13 mouse cellular contexts compared by ENCODE assay signal in the genomic region with DNA sequence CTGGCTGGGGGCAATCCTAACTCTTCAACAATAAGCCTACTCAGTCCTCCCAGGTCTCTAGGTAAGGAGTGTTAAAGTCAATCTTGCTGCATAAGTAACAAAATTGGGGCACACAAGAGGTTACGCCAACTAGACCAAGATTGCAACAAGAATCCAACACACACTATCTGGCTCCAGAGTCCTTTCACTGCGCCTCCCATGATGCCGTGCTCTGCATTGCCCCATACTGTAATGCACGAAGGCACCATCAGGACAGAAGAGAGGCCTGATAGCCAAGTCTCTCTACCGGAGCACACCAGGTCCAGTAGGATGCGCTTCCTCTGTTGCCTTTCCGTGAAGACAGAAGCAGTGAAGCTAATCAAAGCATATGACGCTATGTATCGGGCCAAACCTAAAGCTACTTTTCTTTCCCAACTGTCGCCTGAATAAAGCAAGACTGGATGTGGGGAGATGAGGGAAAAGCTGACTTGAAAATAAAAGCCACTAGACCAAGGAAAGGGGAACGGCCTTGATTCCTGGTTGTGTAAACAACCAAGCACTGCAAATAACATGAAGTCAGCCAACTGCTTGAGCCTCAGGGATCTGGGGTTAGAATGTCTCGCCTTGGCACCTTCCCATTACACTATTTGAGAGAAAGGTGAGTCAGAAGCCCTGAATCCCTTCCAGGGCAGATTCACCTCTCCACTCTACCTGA. TPM values are rescaled to one million over a fixed set of nuclear protein-coding genes. Genes with fewer than 3 reads are reported as not detected.
DNase-seq lines count a peak whose midpoint lies in the region; ATAC-seq and TF ChIP-seq lines count a peak whose summit lies in the region.
"Had no signal": no experiment of that assay in that cellular context is flagged by ENCODE, and none has a peak within 500 bp of the region (broad histone marks: within the 10 kb centered on the region; RNA-seq: fewer than 3 reads in every experiment).

No protein-coding gene starts in this region.

- no peak overlapping the region for H3K9ac ChIP-seq in forebrain, embryonic 11.5 days (ENCODE audit: low read length)
- no peak overlapping the region for H3K9ac ChIP-seq in forebrain, embryonic 15.5 days (replicated peaks)
- no peak overlapping the region for H3K9ac ChIP-seq in liver, embryonic 15.5 days
- H3K9ac ChIP-seq in liver, embryonic 12.5 days: no peak overlapping the region
- H3K9ac ChIP-seq in hindbrain, postnatal 0 days (replicated peaks; ENCODE audit: low read length): no peak overlapping the region
- H3K9ac ChIP-seq in neural tube, embryonic 13.5 days: no peak overlapping the region
- H3K9ac ChIP-seq: limb, embryonic 13.5 days had no signal

- no peak overlapping the region for H3K4me2 ChIP-seq in forebrain, embryonic 11.5 days (ENCODE audit: low read depth, low read length, severe bottlenecking)
- H3K4me2 ChIP-seq in forebrain, embryonic 15.5 days (replicated peaks): no peak overlapping the region
- H3K4me2 ChIP-seq in liver, embryonic 15.5 days: no peak overlapping the region
- H3K4me2 ChIP-seq in liver, embryonic 12.5 days: no peak overlapping the region
- H3K4me2 ChIP-seq in hindbrain, postnatal 0 days (ENCODE audit: low read depth, low read length): no peak overlapping the region
- no peak overlapping the region for H3K4me2 ChIP-seq in neural tube, embryonic 13.5 days
- H3K4me2 ChIP-seq: embryonic facial prominence, embryonic 13.5 days; limb, embryonic 13.5 days had no signal

- WGBS in forebrain, embryonic 11.5 days: 86% methylated on average over 12 of the region's 12 CpGs
- WGBS in forebrain, embryonic 15.5 days: 88% methylated on average over 12 of the region's 12 CpGs
- WGBS in liver, embryonic 15.5 days (ENCODE audit: insufficient replicate concordance): 67% methylated on average over 12 of the region's 12 CpGs
- WGBS in liver, embryonic 12.5 days (ENCODE audit: insufficient replicate concordance): 72% methylated on average over 12 of the region's 12 CpGs
- WGBS in hindbrain, postnatal 0 days: 74% methylated on average over 12 of the region's 12 CpGs
- 85% methylated on average over 12 of the region's 12 CpGs for WGBS in neural tube, embryonic 13.5 days

- H3K4me3 ChIP-seq in forebrain, embryonic 11.5 days (ENCODE audit: low read depth, low read length): no peak overlapping the region
- no peak overlapping the region for H3K4me3 ChIP-seq in forebrain, embryonic 15.5 days
- no peak overlapping the region for H3K4me3 ChIP-seq in liver, embryonic 15.5 days (replicated peaks)
- no peak overlapping the region for H3K4me3 ChIP-seq in liver, embryonic 12.5 days
- no peak overlapping the region for H3K4me3 ChIP-seq in hindbrain, postnatal 0 days (ENCODE audit: low read length)
- no peak overlapping the region for H3K4me3 ChIP-seq in neural tube, embryonic 13.5 days
- H3K4me3 ChIP-seq: embryonic facial prominence, embryonic 13.5 days; limb, embryonic 13.5 days had no signal

- no peak for ATAC-seq in forebrain, embryonic 11.5 days (replicated peaks; ENCODE audit: low FRiP score)
- ATAC-seq in forebrain, embryonic 15.5 days (replicated peaks): no peak
- no peak for ATAC-seq in liver, embryonic 15.5 days (ENCODE audit: insufficient read depth)
- ATAC-seq in liver, embryonic 12.5 days: no peak
- ATAC-seq in hindbrain, postnatal 0 days: no peak
- no peak for ATAC-seq in neural tube, embryonic 13.5 days (ENCODE audit: low read depth)
- ATAC-seq in megakaryocyte-erythroid progenitor cell, adult 5-6 weeks (replicated peaks; ENCODE audit: low FRiP score, low TSS enrichment, poor library complexity, severe bottlenecking): no peak

- no peak for DNase-seq in forebrain, embryonic 11.5 days (ENCODE audit: low spot score)
- no peak for DNase-seq in hindbrain, postnatal 0 days (ENCODE audit: low spot score)
- DNase-seq in ovary, postnatal 36 days (ENCODE audit: low spot score): no peak

- H3K27ac ChIP-seq in forebrain, embryonic 11.5 days (ENCODE audit: low read depth, low read length): peak overlapping the region; percentile 93
- no peak overlapping the region for H3K27ac ChIP-seq in forebrain, embryonic 15.5 days (replicated peaks)
- H3K27ac ChIP-seq in liver, embryonic 15.5 days (replicated peaks): peak overlapping the region; percentile 66
- no peak overlapping the region; the same call in 1 of the 2 replicates for H3K27ac ChIP-seq in liver, embryonic 12.5 days
- H3K27ac ChIP-seq in hindbrain, postnatal 0 days: peak overlapping the region; percentile 37; the same call in 1 of the 2 replicates
- peak overlapping the region; percentile 80 for H3K27ac ChIP-seq in neural tube, embryonic 13.5 days (replicated peaks)
- H3K27ac ChIP-seq: limb, embryonic 13.5 days had no signal

- H3K27me3 ChIP-seq in forebrain, embryonic 11.5 days (ENCODE audit: control insufficient read depth, insufficient read depth, low read length): no peaks in the 10 kb centered on the region
- H3K27me3 ChIP-seq in forebrain, embryonic 15.5 days: no peaks in the 10 kb centered on the region
- no peaks in the 10 kb centered on the region for H3K27me3 ChIP-seq in liver, embryonic 15.5 days
- H3K27me3 ChIP-seq in liver, embryonic 12.5 days (replicated peaks): no peaks in the 10 kb centered on the region
- H3K27me3 ChIP-seq in hindbrain, postnatal 0 days (ENCODE audit: insufficient read depth, low read length): no peaks in the 10 kb centered on the region
- H3K27me3 ChIP-seq in neural tube, embryonic 13.5 days: no peaks in the 10 kb centered on the region
- H3K27me3 ChIP-seq: embryonic facial prominence, embryonic 13.5 days; limb, embryonic 13.5 days had no signal

- TF ChIP-seq CTCF in hindbrain, postnatal 0 days (IDR thresholded peaks at IDR 0.05; ENCODE audit: low read depth): no peak

- peaks cover 23% of the 10 kb centered on the region for H3K4me1 ChIP-seq in forebrain, embryonic 11.5 days (replicated peaks; ENCODE audit: control insufficient read depth, insufficient read depth, low read length)
- H3K4me1 ChIP-seq in forebrain, embryonic 15.5 days: peaks cover 24% of the 10 kb centered on the region
- peaks cover 15% of the 10 kb centered on the region for H3K4me1 ChIP-seq in liver, embryonic 15.5 days (replicated peaks)
- H3K4me1 ChIP-seq in liver, embryonic 12.5 days: peaks cover 3% of the 10 kb centered on the region; the same call in 1 of the 2 replicates
- peaks cover 9% of the 10 kb centered on the region for H3K4me1 ChIP-seq in hindbrain, postnatal 0 days (ENCODE audit: insufficient read depth, low read length)
- peaks cover 74% of the 10 kb centered on the region for H3K4me1 ChIP-seq in neural tube, embryonic 13.5 days (replicated peaks)

- H3K9me3 ChIP-seq in forebrain, embryonic 11.5 days (ENCODE audit: control insufficient read depth, low read length): no peaks in the 10 kb centered on the region
- H3K9me3 ChIP-seq in forebrain, embryonic 15.5 days: no peaks in the 10 kb centered on the region
- H3K9me3 ChIP-seq in liver, embryonic 15.5 days (replicated peaks): no peaks in the 10 kb centered on the region
- H3K9me3 ChIP-seq in liver, embryonic 12.5 days (replicated peaks): no peaks in the 10 kb centered on the region
- H3K9me3 ChIP-seq in hindbrain, postnatal 0 days (ENCODE audit: low read length): no peaks in the 10 kb centered on the region
- H3K9me3 ChIP-seq in neural tube, embryonic 13.5 days: no peaks in the 10 kb centered on the region
- H3K9me3 ChIP-seq: embryonic facial prominence, embryonic 13.5 days; limb, embryonic 13.5 days had no signal

- peaks cover 18% of the 10 kb centered on the region for H3K36me3 ChIP-seq in forebrain, embryonic 11.5 days (ENCODE audit: control insufficient read depth, insufficient read depth, low read length)
- peaks cover 22% of the 10 kb centered on the region; the same call in 1 of the 2 replicates for H3K36me3 ChIP-seq in forebrain, embryonic 15.5 days
- H3K36me3 ChIP-seq in liver, embryonic 15.5 days (replicated peaks): 0 out of 2 replicates have a peak, but pooled peaks cover 7% of the 10 kb centered on the region
- peaks cover 11% of the 10 kb centered on the region; the same call in 1 of the 2 replicates for H3K36me3 ChIP-seq in liver, embryonic 12.5 days
- H3K36me3 ChIP-seq in hindbrain, postnatal 0 days (ENCODE audit: insufficient read depth, low read length): peaks cover 42% of the 10 kb centered on the region
- H3K36me3 ChIP-seq in neural tube, embryonic 13.5 days: peaks cover 69% of the 10 kb centered on the region

RNA-seq across cellular contexts. Expression of a gene that starts 13.6 kb away (rescaled TPM):
- polyA plus RNA-seq in forebrain, embryonic 11.5 days (2014; fragmentation: Nextera tagmentation; extraction: Ambion mirVana): 39.8 and 40.2 TPM in 2 replicates
- polyA plus RNA-seq in forebrain, embryonic 15.5 days (2015; fragmentation: Nextera tagmentation; extraction: Ambion mirVana): 16.8 and 19.3 TPM in 2 replicates
- polyA plus RNA-seq in liver, embryonic 15.5 days (2015; fragmentation: Nextera tagmentation; extraction: Ambion mirVana): 2.0 and 2.4 TPM in 2 replicates
- polyA plus RNA-seq in liver, embryonic 12.5 days (2016; fragmentation: Nextera tagmentation; extraction: Ambion mirVana): 2.7 and 2.9 TPM in 2 replicates
- total RNA-seq in hindbrain, postnatal 0 days (2014; rRNA removed): 54.7 and 55.6 TPM in 2 replicates
- polyA plus RNA-seq in hindbrain, postnatal 0 days (2015; fragmentation: Nextera tagmentation; extraction: Ambion mirVana): 23.3 and 24.6 TPM in 2 replicates
- 34.2 and 35.5 TPM in 2 replicates for polyA plus RNA-seq in neural tube, embryonic 13.5 days (2015; fragmentation: Nextera tagmentation; extraction: Ambion mirVana)
- total RNA-seq in megakaryocyte-erythroid progenitor cell, adult 5-6 weeks (2014; fragmentation: Nextera tagmentation): 0.77 TPM in 1 of 2 replicates, not detected in the other
- total RNA-seq in megakaryocyte-erythroid progenitor cell, adult 5-6 weeks (2017): 0.46 TPM in 1 of 2 replicates, not detected in the other

RNA-seq across cellular contexts. Expression of a gene that starts 27.1 kb away (rescaled TPM):
- polyA plus RNA-seq in forebrain, embryonic 11.5 days (2014; fragmentation: Nextera tagmentation; extraction: Ambion mirVana): 0.28 and 0.41 TPM in 2 replicates
- polyA plus RNA-seq in forebrain, embryonic 15.5 days (2015; fragmentation: Nextera tagmentation; extraction: Ambion mirVana): 0.55 and 0.56 TPM in 2 replicates
- polyA plus RNA-seq in liver, embryonic 15.5 days (2015; fragmentation: Nextera tagmentation; extraction: Ambion mirVana): 1.8 and 2.0 TPM in 2 replicates
- 0.63 and 0.76 TPM in 2 replicates for polyA plus RNA-seq in liver, embryonic 12.5 days (2016; fragmentation: Nextera tagmentation; extraction: Ambion mirVana)
- total RNA-seq in hindbrain, postnatal 0 days (2014; rRNA removed): 2.5 and 3.1 TPM in 2 replicates
- polyA plus RNA-seq in hindbrain, postnatal 0 days (2015; fragmentation: Nextera tagmentation; extraction: Ambion mirVana): 1.0 and 1.2 TPM in 2 replicates
- polyA plus RNA-seq in neural tube, embryonic 13.5 days (2015; fragmentation: Nextera tagmentation; extraction: Ambion mirVana): 0.54 and 0.89 TPM in 2 replicates
- total RNA-seq in megakaryocyte-erythroid progenitor cell, adult 5-6 weeks (2014; fragmentation: Nextera tagmentation): 1.4 and 2.4 TPM in 2 replicates
- total RNA-seq in megakaryocyte-erythroid progenitor cell, adult 5-6 weeks (2017): 2.6 and 5.4 TPM in 2 replicates

RNA-seq across cellular contexts. Expression of a gene that starts 57.9 kb away (rescaled TPM):
- 25.0 and 28.7 TPM in 2 replicates for polyA plus RNA-seq in forebrain, embryonic 11.5 days (2014; fragmentation: Nextera tagmentation; extraction: Ambion mirVana)
- polyA plus RNA-seq in forebrain, embryonic 15.5 days (2015; fragmentation: Nextera tagmentation; extraction: Ambion mirVana): 8.9 and 9.4 TPM in 2 replicates
- 21.4 and 23.8 TPM in 2 replicates for polyA plus RNA-seq in liver, embryonic 15.5 days (2015; fragmentation: Nextera tagmentation; extraction: Ambion mirVana)
- polyA plus RNA-seq in liver, embryonic 12.5 days (2016; fragmentation: Nextera tagmentation; extraction: Ambion mirVana): 34.1 and 35.4 TPM in 2 replicates
- total RNA-seq in hindbrain, postnatal 0 days (2014; rRNA removed): 1.9 and 4.8 TPM in 2 replicates
- polyA plus RNA-seq in hindbrain, postnatal 0 days (2015; fragmentation: Nextera tagmentation; extraction: Ambion mirVana): 3.2 and 3.3 TPM in 2 replicates
- 7.9 and 8.0 TPM in 2 replicates for polyA plus RNA-seq in neural tube, embryonic 13.5 days (2015; fragmentation: Nextera tagmentation; extraction: Ambion mirVana)
- total RNA-seq in megakaryocyte-erythroid progenitor cell, adult 5-6 weeks (2014; fragmentation: Nextera tagmentation): 52.2 and 72.8 TPM in 2 replicates
- total RNA-seq in megakaryocyte-erythroid progenitor cell, adult 5-6 weeks (2017): 118 and 128 TPM in 2 replicates

RNA-seq across cellular contexts. Expression of a gene that starts 60.0 kb away (rescaled TPM):
- not detected in 2 replicates for polyA plus RNA-seq in forebrain, embryonic 11.5 days (2014; fragmentation: Nextera tagmentation; extraction: Ambion mirVana)
- polyA plus RNA-seq in forebrain, embryonic 15.5 days (2015; fragmentation: Nextera tagmentation; extraction: Ambion mirVana): not detected in 2 replicates
- polyA plus RNA-seq in liver, embryonic 15.5 days (2015; fragmentation: Nextera tagmentation; extraction: Ambion mirVana): not detected in 2 replicates
- polyA plus RNA-seq in liver, embryonic 12.5 days (2016; fragmentation: Nextera tagmentation; extraction: Ambion mirVana): not detected in 2 replicates
- total RNA-seq in hindbrain, postnatal 0 days (2014; rRNA removed): not detected in 2 replicates
- polyA plus RNA-seq in hindbrain, postnatal 0 days (2015; fragmentation: Nextera tagmentation; extraction: Ambion mirVana): not detected in 2 replicates
- polyA plus RNA-seq in neural tube, embryonic 13.5 days (2015; fragmentation: Nextera tagmentation; extraction: Ambion mirVana): 0.08 TPM in 1 of 2 replicates, not detected in the other
- not detected in 2 replicates for total RNA-seq in megakaryocyte-erythroid progenitor cell, adult 5-6 weeks (2014; fragmentation: Nextera tagmentation)
- not detected in 2 replicates for total RNA-seq in megakaryocyte-erythroid progenitor cell, adult 5-6 weeks (2017)
- total RNA-seq: heart, adult 8-10 months had no signal
- polyA plus RNA-seq: C2C12; embryonic facial prominence, embryonic 13.5 days; limb, embryonic 13.5 days; neural tube, embryonic 14.5 days had no signal

Comparison
In these comparisons a context has a peak if more than half of its experiments do, and no peak if none do; other contexts are left out.
1. H3K27ac ChIP-seq: peak in forebrain, embryonic 11.5 days (single experiment), liver, embryonic 15.5 days (single experiment), hindbrain, postnatal 0 days (single experiment) and neural tube, embryonic 13.5 days (single experiment); none in forebrain, embryonic 15.5 days (single experiment) and liver, embryonic 12.5 days (single experiment).